Mouse (Mus musculus): ENCODE data around the gene Hbp1. TPM values are rescaled to one million over a fixed set of nuclear protein-coding genes. Genes with fewer than 3 reads are reported as not detected.

The Hbp1 gene
- polyA plus RNA-seq, 1 experiment from 2014 or later: 98.5 TPM

GRCm38 (mm10) chr12:31924135-31924534 lies 26.2 kb downstream of the Hbp1 start:
- WGBS: 92% methylated on average over 3 of the region's 3 CpGs
- no peak overlapping the region for H3K27ac ChIP-seq (replicated peaks)
- ATAC-seq (ENCODE audit: low FRiP score, low read depth): no peak

GRCm38 (mm10) chr12:31920464-31921405 lies 29.6 kb downstream of the Hbp1 start:
- no peak overlapping the region for H3K4me3 ChIP-seq
- peaks cover 18% of the 10 kb centered on the region for H3K36me3 ChIP-seq
- no peak overlapping the region for H3K4me2 ChIP-seq (replicated peaks)
- no peaks in the 10 kb centered on the region for H3K27me3 ChIP-seq
- no peaks in the 10 kb centered on the region for H3K4me1 ChIP-seq
- WGBS: 84% methylated on average over 18 of the region's 18 CpGs
- ATAC-seq (ENCODE audit: low FRiP score, low read depth): no peak
- no peaks in the 10 kb centered on the region for H3K9me3 ChIP-seq
- no peak overlapping the region for H3K9ac ChIP-seq (replicated peaks)
- no peak overlapping the region for H3K27ac ChIP-seq (replicated peaks)

More at GRCm38 (mm10) chr12:31924135-31924534, 26.2 kb downstream of the Hbp1 start:
- Histone ChIP-seq H3K4me3 (no peak overlapping the region), H3K4me1 (no peaks in the 10 kb centered on the region), H3K9ac (replicated peaks) (no peak overlapping the region), H3K36me3 (peaks cover 34% of the 10 kb centered on the region), H3K4me2 (replicated peaks) (no peak overlapping the region), H3K9me3 (no peaks in the 10 kb centered on the region), H3K27me3 (no peaks in the 10 kb centered on the region)

- Histone ChIP-seq H3K36me3 (peaks cover 4% of the 10 kb centered on the region; the same call in 1 of the 2 replicates), H3K9ac (replicated peaks) (no peak overlapping the region), H3K4me2 (replicated peaks) (no peak overlapping the region), H3K4me1 (no peaks in the 10 kb centered on the region), H3K27ac (replicated peaks) (no peak overlapping the region), H3K4me3 (no peak overlapping the region), H3K9me3 (no peaks in the 10 kb centered on the region), H3K27me3 (no peaks in the 10 kb centered on the region)
- 91% methylated on average over 5 of the region's 5 CpGs for WGBS
- ATAC-seq (ENCODE audit: low FRiP score, low read depth): no peak
These were observed 33.1 kb downstream of the Hbp1 start for GRCm38 (mm10) chr12:31917245-31917644.

GRCm38 (mm10) chr12:31916691-31917090 lies 33.6 kb downstream of the Hbp1 start:
- H3K36me3 ChIP-seq: peaks cover 4% of the 10 kb centered on the region; the same call in 1 of the 2 replicates
- ATAC-seq (ENCODE audit: low FRiP score, low read depth): no peak
- H3K9ac ChIP-seq (replicated peaks): no peak overlapping the region
- no peak overlapping the region for H3K4me3 ChIP-seq
- H3K27me3 ChIP-seq: no peaks in the 10 kb centered on the region
- WGBS: 95% methylated on average over 5 of the region's 5 CpGs
- no peaks in the 10 kb centered on the region for H3K4me1 ChIP-seq
- H3K9me3 ChIP-seq: no peaks in the 10 kb centered on the region
- H3K27ac ChIP-seq (replicated peaks): no peak overlapping the region
- no peak overlapping the region for H3K4me2 ChIP-seq (replicated peaks)

GRCm38 (mm10) chr12:31913614-31914013 lies 36.7 kb downstream of the Hbp1 start:
- WGBS: 86% methylated on average over 4 of the region's 4 CpGs
- H3K4me1 ChIP-seq: no peaks in the 10 kb centered on the region
- no peak overlapping the region for H3K4me2 ChIP-seq (replicated peaks)
- no peak for ATAC-seq (ENCODE audit: low FRiP score, low read depth)
- no peaks in the 10 kb centered on the region for H3K27me3 ChIP-seq
- H3K9me3 ChIP-seq: no peaks in the 10 kb centered on the region
- no peak overlapping the region for H3K27ac ChIP-seq (replicated peaks)
- H3K9ac ChIP-seq (replicated peaks): no peak overlapping the region
- H3K36me3 ChIP-seq: no peaks in the 10 kb centered on the region
- H3K4me3 ChIP-seq: no peak overlapping the region

GRCm38 (mm10) chr12:31912966-31913551 lies 37.3 kb downstream of the Hbp1 start:
- 89% methylated on average over 6 of the region's 6 CpGs for WGBS
- ATAC-seq (ENCODE audit: low FRiP score, low read depth): no peak
- H3K4me3 ChIP-seq: no peak overlapping the region
- no peak overlapping the region for H3K9ac ChIP-seq (replicated peaks)
- no peaks in the 10 kb centered on the region for H3K27me3 ChIP-seq
- no peaks in the 10 kb centered on the region for H3K36me3 ChIP-seq
- H3K4me2 ChIP-seq (replicated peaks): no peak overlapping the region
- H3K4me1 ChIP-seq: no peaks in the 10 kb centered on the region
- H3K9me3 ChIP-seq: no peaks in the 10 kb centered on the region
- H3K27ac ChIP-seq (replicated peaks): no peak overlapping the region

GRCm38 (mm10) chr12:31907436-31907835 lies 42.9 kb downstream of the Hbp1 start:
- 96% methylated on average over 2 of the region's 2 CpGs for WGBS
- Histone ChIP-seq H3K36me3 (no peaks in the 10 kb centered on the region), H3K4me3 (no peak overlapping the region), H3K27ac (replicated peaks) (no peak overlapping the region), H3K9ac (replicated peaks) (no peak overlapping the region), H3K27me3 (no peaks in the 10 kb centered on the region), H3K9me3 (no peaks in the 10 kb centered on the region), H3K4me1 (peaks cover 12% of the 10 kb centered on the region; the same call in 1 of the 2 replicates), H3K4me2 (replicated peaks) (no peak overlapping the region)
- ATAC-seq (ENCODE audit: low FRiP score, low read depth): no peak

GRCm38 (mm10) chr12:31905696-31906551 lies 44.4 kb downstream of the Hbp1 start:
- WGBS: 44% methylated on average over 6 of the region's 6 CpGs

GRCm38 (mm10) chr12:31900391-31900914 lies 49.9 kb downstream of the Hbp1 start:
- ATAC-seq (ENCODE audit: low FRiP score, low read depth): no peak
- Histone ChIP-seq H3K9ac (replicated peaks) (no peak overlapping the region), H3K36me3 (no peaks in the 10 kb centered on the region), H3K27ac (replicated peaks) (no peak overlapping the region), H3K27me3 (no peaks in the 10 kb centered on the region), H3K9me3 (no peaks in the 10 kb centered on the region), H3K4me3 (no peak overlapping the region), H3K4me2 (replicated peaks) (no peak overlapping the region), H3K4me1 (peaks cover 23% of the 10 kb centered on the region)
- WGBS: 85% methylated on average over 4 of the region's 4 CpGs

More at GRCm38 (mm10) chr12:31905696-31906551, 44.4 kb downstream of the Hbp1 start:
- Histone ChIP-seq H3K27ac (replicated peaks) (peak overlapping the region; percentile 68), H3K27me3 (no peaks in the 10 kb centered on the region), H3K4me2 (replicated peaks) (no peak overlapping the region), H3K4me3 (no peak overlapping the region), H3K9me3 (no peaks in the 10 kb centered on the region), H3K4me1 (peaks cover 12% of the 10 kb centered on the region; the same call in 1 of the 2 replicates), H3K36me3 (no peaks in the 10 kb centered on the region), H3K9ac (replicated peaks) (no peak overlapping the region)
- ATAC-seq (ENCODE audit: low FRiP score, low read depth): peak; percentile 89

GRCm38 (mm10) chr12:31897456-31897855 lies 52.9 kb downstream of the Hbp1 start:
- Histone ChIP-seq H3K9ac (replicated peaks) (no peak overlapping the region), H3K9me3 (no peaks in the 10 kb centered on the region), H3K27me3 (no peaks in the 10 kb centered on the region), H3K4me1 (peaks cover 29% of the 10 kb centered on the region), H3K27ac (replicated peaks) (peak overlapping the region; percentile 77), H3K4me3 (no peak overlapping the region), H3K36me3 (no peaks in the 10 kb centered on the region), H3K4me2 (replicated peaks) (no peak overlapping the region)
- ATAC-seq (ENCODE audit: low FRiP score, low read depth): no peak
- WGBS: 57% methylated on average over 7 of the region's 7 CpGs

GRCm38 (mm10) chr12:31896986-31897385 lies 53.3 kb downstream of the Hbp1 start:
- Histone ChIP-seq H3K27ac (replicated peaks) (peak overlapping the region; percentile 77), H3K36me3 (no peaks in the 10 kb centered on the region), H3K4me1 (peaks cover 29% of the 10 kb centered on the region), H3K9ac (replicated peaks) (no peak overlapping the region), H3K4me2 (replicated peaks) (no peak overlapping the region), H3K4me3 (no peak overlapping the region), H3K27me3 (no peaks in the 10 kb centered on the region), H3K9me3 (no peaks in the 10 kb centered on the region)
- WGBS: 29% methylated on average over 8 of the region's 8 CpGs
- 0 out of 2 replicates have a peak, but pooled peaks have one; percentile 10 for ATAC-seq (ENCODE audit: low FRiP score, low read depth)
